Mouse (Mus musculus) liver, embryonic 14.5 days (tissue): Measurements from ENCODE around the gene Asb9. TPM values are rescaled to one million over a fixed set of nuclear protein-coding genes. Genes with fewer than 3 reads are reported as not detected.
A peak's percentile ranks its signal among the peaks of the same experiment; 100 is the strongest.

Experiments
- ATAC-seq: fragments of 200-750 bp; cut with Nextera tagmentation; 2 replicates; pipeline ENCODE4 v1.8.0; 2017; ENCODE audit warnings: moderate number of reproducible peaks, mild to moderate bottlenecking, moderate library complexity; ENCODE audit not compliant: insufficient read depth
- DNase-seq, 3 experiments: peaks; one replicate each; pipeline ENCODE4 v3.0.0-alpha.2; 2012 to 2013; ENCODE audit warnings: low read depth in 3 of 3, low spot score in 3 of 3
- H3K27ac ChIP-seq: fragments of 300-500 bp; sonication (generic); 2 replicates; pipeline ENCODE4 v1.5.1; 2014; ENCODE audit warnings: moderate library complexity, mild to moderate bottlenecking, control low read depth, inconsistent platforms
- H3K27me3 ChIP-seq: fragments of 300-500 bp; sonication (generic); 2 replicates; pipeline ENCODE4 v1.6.1; 2014; ENCODE audit warnings: mild to moderate bottlenecking, low read length, moderate library complexity; ENCODE audit not compliant: control insufficient read depth, insufficient read depth
- H3K36me3 ChIP-seq: fragments of 300-500 bp; sonication (generic); replicated peaks from 2 replicates; pipeline ENCODE4 v1.6.1; 2014; ENCODE audit warnings: low read depth; ENCODE audit not compliant: control insufficient read depth, insufficient read depth
- H3K4me1 ChIP-seq, 2 experiments: fragments of 200-500 bp in 1 of 2; fragments of 300-500 bp in 1 of 2; sonication (generic) in 1 of 2; replicated peaks; 2 replicates each; pipeline ENCODE4 v1.6.1; 2012 to 2014; ENCODE audit warnings: antibody characterized with exemption in 1 of 2, inconsistent platforms in 1 of 2, low read length in 1 of 2; ENCODE audit not compliant: control insufficient read depth in 2 of 2, insufficient read depth in 2 of 2
- H3K4me2 ChIP-seq: fragments of 300-500 bp; sonication (generic); 2 replicates; pipeline ENCODE4 v1.6.1; 2014; ENCODE audit warnings: low read depth, mild to moderate bottlenecking, control low read depth, moderate library complexity
- H3K4me3 ChIP-seq, 2 experiments: fragments of 200-500 bp in 1 of 2; fragments of 300-500 bp in 1 of 2; sonication (generic) in 1 of 2; 2 replicates each; pipeline ENCODE4 v1.5.1; 2012 to 2014; ENCODE audit warnings: low read depth in 2 of 2, low read length in 2 of 2, mild to moderate bottlenecking in 2 of 2, control low read depth in 1 of 2, inconsistent platforms in 1 of 2, moderate library complexity in 1 of 2; ENCODE audit not compliant: insufficient read depth in 1 of 2
- H3K9ac ChIP-seq: fragments of 300-500 bp; sonication (generic); replicated peaks from 2 replicates; pipeline ENCODE4 v1.6.1; 2014; ENCODE audit warnings: mild to moderate bottlenecking, control low read depth, moderate library complexity
- H3K9me3 ChIP-seq: fragments of 300-500 bp; sonication (generic); 2 replicates; pipeline ENCODE4 v1.6.1; 2016; ENCODE audit warnings: low read length, mixed read lengths; ENCODE audit not compliant: control insufficient read depth
- CTCF ChIP-seq: IDR thresholded peaks from 2 replicates; pipeline ENCODE4 v1.5.1; 2016; ENCODE audit warnings: antibody characterized with exemption, low read depth, control low read depth
- EP300 ChIP-seq: IDR thresholded peaks from 2 replicates; pipeline ENCODE4 v1.6.1; 2016; ENCODE audit warnings: antibody characterized with exemption, low read depth
- WGBS: fragments of 180-500 bp; shearing (Covaris S2); extraction: QIAGEN DNeasy Blood & Tissue Kit; methylation state at CpG from one replicate; pipeline ENCODE4 v1.1.7; 2014; ENCODE audit not compliant: insufficient replicate concordance; 5-methylcytosine and 5-hydroxymethylcytosine counted together
- polyA plus RNA-seq, 2 experiments: library from polyadenylated mRNA; depleted of rRNA in 1 of 2; stranded (reverse) in 1 of 2; unstranded in 1 of 2; fragments of >200 nt; fragmentation: Nextera tagmentation in 1 of 2; extraction: Ambion mirVana in 1 of 2; gene quantifications; 2 replicates each; pipeline versions ENCODE4 v1.2.1 to v1.2.3; 2012 to 2014

Asb9 gene
- polyA plus RNA-seq (2012; rRNA removed) (0.05 TPM in 1 of 2 replicates, not detected in the other), polyA plus RNA-seq (2014; fragmentation: Nextera tagmentation; extraction: Ambion mirVana) (not detected in 2 replicates)

DNA sequence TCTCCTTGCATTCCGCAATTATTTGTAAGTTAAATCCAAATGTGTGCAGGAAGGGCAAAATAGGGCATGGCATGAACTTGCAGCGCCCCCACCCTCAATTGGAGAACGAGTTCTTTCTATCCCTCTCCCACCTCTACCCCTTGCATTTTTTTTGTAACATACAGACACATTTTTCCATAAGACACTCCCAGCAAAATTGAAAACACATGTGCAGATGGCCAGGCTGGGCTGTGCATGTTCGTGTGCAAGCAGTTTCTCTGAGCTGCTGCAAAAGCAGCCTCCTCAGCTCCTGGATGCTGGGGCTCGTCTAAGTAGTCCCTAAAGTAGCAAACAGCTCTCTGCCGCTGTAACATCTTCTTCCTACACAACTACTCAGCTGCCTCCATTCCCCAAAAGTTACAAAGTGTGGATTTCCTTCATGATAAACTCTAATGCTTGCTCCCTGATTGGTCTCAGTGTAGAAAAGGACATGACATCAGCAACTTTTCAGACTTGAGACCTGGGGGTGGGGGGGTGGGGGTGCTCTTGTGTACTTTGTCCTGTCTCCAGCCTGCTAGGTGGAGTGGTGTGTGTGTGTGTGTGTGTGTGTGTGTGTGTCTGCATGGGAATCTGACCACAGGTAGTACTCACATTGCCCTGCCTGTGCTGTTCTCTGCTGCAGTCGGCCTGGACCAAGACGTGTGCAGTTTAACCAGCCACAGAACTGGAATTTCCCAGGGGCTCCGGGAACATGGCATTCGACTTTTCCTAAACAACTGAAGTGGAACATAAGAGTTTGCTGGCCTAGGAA is at the start of gene Asb9:
TSS of gene Asb9 (plus strand) at position 619 of the 790 bp plus-strand sequence.
- no peak for ATAC-seq
- Histone ChIP-seq H3K4me2 (no peak within 1 kb of the TSS), H3K9me3 (no peaks in the 10 kb centered on the region), H3K9ac (no peak within 1 kb of the TSS), H3K27me3 (no peaks in the 10 kb centered on the region), H3K36me3 (no peaks in the 10 kb centered on the region), H3K4me3 (no peak within 1 kb of the TSS), H3K4me1 (no peaks in the 10 kb centered on the region), H3K27ac (no peak within 1 kb of the TSS)
- DNase-seq: no peak
- 52% methylated on average over 10 of the region's 10 CpGs for WGBS
- TF ChIP-seq EP300: no peak
- no peak for TF ChIP-seq CTCF

GRCm38 (mm10) chrX:164459205-164459878 is 46.8 kb upstream of the Asb9 start:
- WGBS: 44% methylated on average over 6 of the region's 6 CpGs
- H3K4me2 ChIP-seq: no peak overlapping the region
- no peaks in the 10 kb centered on the region for H3K9me3 ChIP-seq
- DNase-seq (no peak), ATAC-seq (no peak)
- TF ChIP-seq EP300 (no peak), CTCF (0 out of 2 replicates have a peak, but pooled peaks have one; percentile 5)
- no peak overlapping the region for H3K9ac ChIP-seq
- H3K4me1 ChIP-seq: no peaks in the 10 kb centered on the region
- H3K36me3 ChIP-seq: no peaks in the 10 kb centered on the region
- H3K4me3 ChIP-seq: no peak overlapping the region
- H3K27ac ChIP-seq: no peak overlapping the region
- H3K27me3 ChIP-seq: no peaks in the 10 kb centered on the region

GRCm38 (mm10) chrX:164502258-164502657 is 3.9 kb upstream of the Asb9 start:
- no peak for TF ChIP-seq EP300
- TF ChIP-seq CTCF: no peak
- no peak for ATAC-seq
- 68% methylated on average over 2 of the region's 2 CpGs for WGBS
- no peak overlapping the region for H3K4me2 ChIP-seq
- no peak overlapping the region for H3K27ac ChIP-seq
- H3K27me3 ChIP-seq: no peaks in the 10 kb centered on the region
- H3K4me3 ChIP-seq: no peak overlapping the region
- no peaks in the 10 kb centered on the region for H3K36me3 ChIP-seq
- no peak overlapping the region for H3K9ac ChIP-seq
- DNase-seq: no peak
- H3K4me1 ChIP-seq: no peaks in the 10 kb centered on the region
- H3K9me3 ChIP-seq: no peaks in the 10 kb centered on the region

DNA sequence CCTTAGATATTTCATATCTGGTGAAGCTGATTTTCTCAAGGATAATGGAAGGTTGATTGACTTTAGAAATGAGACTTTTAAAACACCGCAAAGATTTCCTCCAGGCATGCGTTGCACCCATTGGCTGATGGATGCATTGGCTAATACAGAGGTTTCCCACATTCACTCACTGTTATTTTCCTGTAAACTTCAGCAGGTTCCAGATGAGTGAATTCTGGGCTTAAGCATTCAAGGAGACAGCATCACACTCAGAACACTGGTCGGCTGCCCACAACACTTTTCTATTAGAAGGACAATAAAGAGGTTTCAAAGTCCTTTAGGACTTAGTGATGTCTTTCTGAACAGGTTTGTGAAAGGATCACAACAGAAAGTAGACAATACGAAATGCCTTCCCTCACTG is 941 bp downstream of the Asb9 start:
- H3K27me3 ChIP-seq: no peaks in the 10 kb centered on the region
- H3K9ac ChIP-seq: no peak overlapping the region
- DNase-seq: no peak
- no peaks in the 10 kb centered on the region for H3K4me1 ChIP-seq
- 69% methylated on average over 4 of the region's 4 CpGs for WGBS
- TF ChIP-seq CTCF: no peak
- TF ChIP-seq EP300: no peak
- no peak overlapping the region for H3K27ac ChIP-seq
- ATAC-seq: no peak
- H3K4me2 ChIP-seq: no peak overlapping the region
- no peaks in the 10 kb centered on the region for H3K36me3 ChIP-seq
- H3K9me3 ChIP-seq: no peaks in the 10 kb centered on the region
- no peak overlapping the region for H3K4me3 ChIP-seq

GRCm38 (mm10) chrX:164508728-164509127 is 2.6 kb downstream of the Asb9 start:
- Histone ChIP-seq H3K36me3 (no peaks in the 10 kb centered on the region), H3K4me1 (no peaks in the 10 kb centered on the region), H3K9me3 (no peaks in the 10 kb centered on the region), H3K27ac (no peak overlapping the region), H3K9ac (no peak overlapping the region), H3K4me2 (no peak overlapping the region), H3K27me3 (no peaks in the 10 kb centered on the region), H3K4me3 (no peak overlapping the region)
- TF ChIP-seq CTCF: no peak
- no peak for TF ChIP-seq EP300
- no peak for ATAC-seq
- no peak for DNase-seq
- 47% methylated on average over 3 of the region's 3 CpGs for WGBS
